Mouse (Mus musculus): ENCODE data around the gene Bmp8b.
"Not testable (repeated sequence)": the region's sequence is repeated elsewhere in the genome, so short reads cannot be mapped to it uniquely, and the experiment has no call there.

Gene Bmp8b

GRCm38 (mm10) chr4:123111275-123111983, 6.5 kb downstream of the Bmp8b start:
- DNase-seq (ENCODE audit: low read depth) = not testable (repeated sequence)

- DNase-seq (ENCODE audit: low read depth) = no peak
Observed at GRCm38 (mm10) chr4:123112216-123112764, 7.3 kb downstream of the Bmp8b start.

GRCm38 (mm10) chr4:123114651-123115050, 9.7 kb downstream of the Bmp8b start:
- not testable (repeated sequence) for DNase-seq (ENCODE audit: low read depth)

GRCm38 (mm10) chr4:123116011-123116410, 11.0 kb downstream of the Bmp8b start, which contains the start of gene Oxct2b:
Gene Oxct2b, plus strand, starts transcription at chr4:123116266.
- no peak for DNase-seq (ENCODE audit: low read depth)

- DNase-seq (ENCODE audit: low read depth) = not testable (repeated sequence)
Observed at GRCm38 (mm10) chr4:123116640-123117039, 11.7 kb downstream of the Bmp8b start.

- no peak for DNase-seq (ENCODE audit: low read depth)
Observed at GRCm38 (mm10) chr4:123121286-123121685, 16.3 kb downstream of the Bmp8b start.

GRCm38 (mm10) chr4:123126626-123127025, 21.7 kb downstream of the Bmp8b start:
- DNase-seq (ENCODE audit: low read depth) = no peak

- no peak for DNase-seq (ENCODE audit: low read depth)
Observed at GRCm38 (mm10) chr4:123127051-123127450, 22.1 kb downstream of the Bmp8b start.

GRCm38 (mm10) chr4:123137551-123137950, 32.6 kb downstream of the Bmp8b start:
- no peak for DNase-seq (ENCODE audit: low read depth)

- peak; percentile 71 for DNase-seq (ENCODE audit: low read depth)
Observed at GRCm38 (mm10) chr4:123139513-123140154, 34.7 kb downstream of the Bmp8b start, which contains the start of gene Ppie. Gene Ppie, minus strand, starts transcription at chr4:123139951.

- DNase-seq (ENCODE audit: low read depth) = no peak
Observed at GRCm38 (mm10) chr4:123147446-123148150, 42.6 kb downstream of the Bmp8b start.

GRCm38 (mm10) chr4:123152003-123152402, 47.0 kb downstream of the Bmp8b start:
- DNase-seq (ENCODE audit: low read depth) = no peak

GRCm38 (mm10) chr4:123152976-123153375, 48.0 kb downstream of the Bmp8b start:
- DNase-seq (ENCODE audit: low read depth) = no peak

GRCm38 (mm10) chr4:123155004-123155403, 50.0 kb downstream of the Bmp8b start:
- DNase-seq (ENCODE audit: low read depth) = peak; percentile 51

- DNase-seq (ENCODE audit: low read depth) = no peak
Observed at GRCm38 (mm10) chr4:123155427-123155826, 50.5 kb downstream of the Bmp8b start.

GRCm38 (mm10) chr4:123155840-123156239, 50.9 kb downstream of the Bmp8b start:
- no peak for DNase-seq (ENCODE audit: low read depth)

GRCm38 (mm10) chr4:123160571-123160970, 55.6 kb downstream of the Bmp8b start:
- no peak for DNase-seq (ENCODE audit: low read depth)

- DNase-seq (ENCODE audit: low read depth) = not testable (repeated sequence)
Observed at GRCm38 (mm10) chr4:123161251-123161650, 56.3 kb downstream of the Bmp8b start.

GRCm38 (mm10) chr4:123162305-123162917, 57.4 kb downstream of the Bmp8b start:
- DNase-seq (ENCODE audit: low read depth) = no peak

GRCm38 (mm10) chr4:123164157-123164556, 59.2 kb downstream of the Bmp8b start:
- DNase-seq (ENCODE audit: low read depth) = no peak

GRCm38 (mm10) chr4:123171811-123172210, 66.8 kb downstream of the Bmp8b start:
- DNase-seq (ENCODE audit: low read depth) = no peak
